Mouse (Mus musculus) thymus, adult 2 months (tissue): ENCODE data around the gene Sap30l.

Source experiments
- CTCF ChIP-seq: fragments of 200-500 bp; IDR thresholded peaks from 2 replicates; pipeline ENCODE4 v1.5.1; 2012; ENCODE audit warnings: mild to moderate bottlenecking, control low read depth, low read length, moderate library complexity, borderline replicate concordance; ENCODE audit not compliant: control insufficient read depth, poor library complexity, insufficient read depth; ENCODE audit errors: extremely low read depth
- POLR2A ChIP-seq: fragments of 200-500 bp; IDR thresholded peaks from 2 replicates; pipeline ENCODE4 v1.6.1; 2012; ENCODE audit warnings: mild to moderate bottlenecking, low read length, control low read depth, moderate library complexity; ENCODE audit not compliant: control insufficient read depth, poor library complexity, insufficient read depth; ENCODE audit errors: extremely low read depth

DNA sequence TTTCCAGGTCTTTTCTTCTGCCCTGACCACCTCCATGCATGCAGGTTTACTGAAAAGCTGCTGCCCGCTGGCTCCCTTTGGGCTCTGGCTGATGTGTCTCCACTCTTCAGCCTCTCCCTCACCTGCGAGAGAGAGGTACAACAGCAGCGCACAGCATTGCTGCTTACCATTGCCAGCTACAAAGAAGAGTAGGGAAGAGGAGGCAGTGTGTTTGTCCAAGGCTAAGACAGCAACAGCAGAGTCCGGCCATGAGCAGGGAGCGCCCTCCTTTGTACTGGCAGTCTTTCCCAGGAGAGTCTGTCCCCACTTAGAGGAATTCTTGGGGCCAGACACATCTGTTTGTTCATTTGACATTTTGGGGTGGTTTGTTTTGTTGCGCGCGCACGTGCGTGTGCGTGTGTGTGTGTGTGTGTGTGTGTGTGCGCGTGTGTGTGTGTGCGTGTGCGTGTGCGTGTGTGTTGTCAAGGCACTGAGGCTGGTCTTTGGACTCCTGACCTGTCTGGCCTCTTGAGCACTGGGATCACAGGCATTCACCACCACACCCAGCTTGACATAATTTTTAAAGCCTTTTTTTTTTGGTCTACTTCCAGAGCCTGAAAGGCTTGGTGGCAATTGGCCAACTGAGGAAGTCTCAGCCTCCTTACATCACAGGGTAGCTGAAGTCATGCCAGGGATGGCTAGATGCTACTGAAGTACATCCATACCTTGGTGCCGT lies 7.7 kb downstream of the Sap30l start:
- TF ChIP-seq CTCF, result no peak
- no peak for TF ChIP-seq POLR2A
